Mouse (Mus musculus): ENCODE data around the gene Phactr1.

DNA sequence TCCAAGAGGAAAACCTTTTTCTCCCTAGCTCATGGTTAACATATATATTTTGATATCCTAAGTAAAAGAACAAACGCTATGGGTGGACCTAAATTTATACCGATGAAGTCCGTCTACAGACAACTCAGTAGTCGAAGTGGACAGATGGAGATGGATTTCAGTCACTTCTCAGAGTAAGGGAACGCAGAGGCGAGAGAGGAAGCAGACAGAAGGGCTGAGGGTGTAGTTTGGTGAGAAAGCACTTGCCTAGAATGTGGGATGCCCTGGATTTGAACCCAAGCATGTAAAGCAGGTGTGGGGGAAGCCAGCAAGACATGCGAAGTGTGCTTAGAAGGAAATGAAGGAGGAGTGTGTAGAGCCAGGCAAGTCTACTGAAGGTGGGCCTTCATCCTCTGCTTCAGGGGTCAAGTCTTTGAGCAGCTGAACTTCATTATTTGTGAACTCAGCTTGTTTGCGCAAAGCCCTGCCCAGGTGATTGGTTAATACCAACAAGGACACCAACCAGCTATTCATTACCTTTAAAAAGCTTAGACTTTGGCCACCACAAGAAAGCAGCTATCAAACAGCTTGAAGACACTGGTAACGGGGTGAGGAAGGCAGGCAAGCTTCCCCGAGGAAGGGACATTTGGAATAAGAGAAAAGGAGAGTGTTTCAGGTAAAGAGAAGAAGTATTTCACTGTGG lies 241.5 kb downstream of the Phactr1 start:
- TF ChIP-seq CTCF (IDR thresholded peaks at IDR 0.05; ENCODE audit: borderline replicate concordance, insufficient read depth, low read depth, low read length) (no peak), POLR2A (IDR thresholded peaks at IDR 0.05; ENCODE audit: borderline replicate concordance, insufficient read depth, low read length) (no peak)

All from cerebellum, adult 2 months (tissue).